In the genomic region with DNA sequence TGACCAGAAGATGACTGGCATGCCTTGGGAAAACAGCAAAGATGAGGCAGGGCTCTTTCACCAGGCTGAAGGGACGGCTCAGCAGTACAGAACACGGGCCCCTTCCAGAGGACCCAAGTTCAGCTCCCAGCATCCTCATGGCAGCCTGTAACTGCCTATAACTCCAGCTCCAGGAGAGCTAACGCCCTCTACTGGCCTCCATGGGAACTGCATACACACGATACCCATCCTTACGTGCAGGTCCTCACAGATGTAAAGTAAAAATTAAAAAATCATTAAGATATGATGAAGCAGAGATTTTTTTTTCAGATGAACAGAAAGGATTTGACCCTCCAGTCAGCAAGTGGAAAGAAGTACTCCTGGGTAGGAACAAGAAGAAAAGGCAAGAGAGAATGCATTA, we compare ENCODE assay signal across 18 mouse cellular contexts.
DNase-seq lines count a peak whose midpoint lies in the region; TF ChIP-seq lines count a peak whose summit lies in the region.
"Had no signal": no experiment of that assay in that cellular context is flagged by ENCODE, and none has a peak within 500 bp of the region (broad histone marks: within the 10 kb centered on the region; RNA-seq: fewer than 3 reads in every experiment).

No protein-coding gene starts in this region.

- peak; percentile 61 for TF ChIP-seq CTCF in layer of hippocampus, adult 2 months (conservative IDR thresholded peaks at IDR 0.05)
- peak; percentile 89 for TF ChIP-seq CTCF in testis, adult 2 months (IDR thresholded peaks at IDR 0.05; ENCODE audit: control insufficient read depth, insufficient read depth, insufficient replicate concordance, low read depth, low read length)

- no peaks in the 10 kb centered on the region for H3K27me3 ChIP-seq in testis, adult 2 months (ENCODE audit: control insufficient read depth, insufficient read depth, low read length)
- H3K27me3 ChIP-seq: heart, embryonic 15.5 days; limb, embryonic 12.5 days had no signal

- H3K27ac ChIP-seq in layer of hippocampus, adult 2 months = no peak overlapping the region
- H3K27ac ChIP-seq in testis, adult 2 months (ENCODE audit: control insufficient read depth, insufficient read depth, low read depth, low read length) = no peak overlapping the region
- H3K27ac ChIP-seq: embryonic facial prominence, embryonic 10.5 days; heart, embryonic 15.5 days; limb, embryonic 12.5 days had no signal

- DNase-seq in layer of hippocampus, adult 2 months (ENCODE audit: low spot score in 2 of 2) = no peak
- no peak for DNase-seq in layer of hippocampus, adult 11-12 months (ENCODE audit: low spot score)
- DNase-seq in testis, postnatal 10 days (ENCODE audit: low spot score) = no peak
- DNase-seq in R1 (ENCODE audit: low read depth, low spot score) = peak; percentile 46
- peak; percentile 25 for DNase-seq in testis, postnatal 14 days (ENCODE audit: low spot score)
- DNase-seq in urinary bladder, adult 2 months (ENCODE audit: low spot score) = no peak
- DNase-seq: cerebellum, adult 9-10 months; gastrocnemius, postnatal 25 days; kidney, adult 8-10 months; kidney, postnatal 36 days; lung, adult 18-20 months; lung, postnatal 36 days; thymus, postnatal 14 days had no signal

- H3K4me3 ChIP-seq in layer of hippocampus, adult 2 months = no peak overlapping the region
- H3K4me3 ChIP-seq in testis, adult 2 months (ENCODE audit: control insufficient read depth, low read depth, low read length) = no peak overlapping the region
- H3K4me3 ChIP-seq: embryonic facial prominence, embryonic 10.5 days; heart, embryonic 15.5 days; limb, embryonic 12.5 days had no signal

- TF ChIP-seq POLR2A in testis, adult 2 months (IDR thresholded peaks at IDR 0.05; ENCODE audit: control insufficient read depth, low read depth, low read length) = no peak

- H3K4me1 ChIP-seq in testis, adult 2 months (ENCODE audit: control insufficient read depth, insufficient read depth, low read length) = no peaks in the 10 kb centered on the region; the same call in none of the 2 replicates
- H3K4me1 ChIP-seq: embryonic facial prominence, embryonic 10.5 days; limb, embryonic 12.5 days had no signal

- H3K36me3 ChIP-seq in testis, adult 2 months (ENCODE audit: control insufficient read depth, insufficient read depth, low read length) = no peaks in the 10 kb centered on the region
- H3K36me3 ChIP-seq: embryonic facial prominence, embryonic 10.5 days; G1E; heart, embryonic 15.5 days; limb, embryonic 12.5 days had no signal

Comparison
In these comparisons a context has a peak if more than half of its experiments do, and no peak if none do; other contexts are left out.
1. DNase-seq: peak in R1 (single experiment) and testis, postnatal 14 days (single experiment); none in layer of hippocampus, adult 2 months (0 of 2), layer of hippocampus, adult 11-12 months (single experiment), testis, postnatal 10 days (single experiment) and urinary bladder, adult 2 months (single experiment).